Mouse (Mus musculus) spleen, postnatal 36 days (tissue): Measurements from ENCODE around the gene Ano1.

ENCODE experiments used
- DNase-seq, 2 experiments: peaks; one replicate each; pipeline ENCODE4 v3.0.0; 2022; ENCODE audit warnings: low spot score in 2 of 2, mixed read lengths in 1 of 2

The Ano1 gene

DNA sequence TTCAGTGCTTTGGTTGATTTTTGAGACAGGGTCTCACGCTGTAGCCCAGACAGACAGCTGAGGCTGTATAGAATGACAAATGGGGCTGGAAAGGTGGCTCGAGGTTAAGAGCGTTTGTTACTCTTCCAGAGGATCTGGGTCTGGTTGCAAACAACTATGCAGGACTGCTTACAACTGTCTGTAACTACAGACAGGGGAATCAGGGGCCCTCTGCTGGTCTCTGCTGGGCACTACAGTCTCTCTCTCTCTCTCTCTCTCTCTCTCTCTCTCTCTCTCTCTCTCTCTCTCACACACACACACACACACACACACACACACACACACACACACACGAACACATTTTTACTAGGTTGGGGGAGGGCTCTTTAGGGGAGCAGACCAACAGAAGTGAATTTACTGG is 168.2 kb downstream of the Ano1 start:
- DNase-seq, result peak; percentile 27 to 29

DNA sequence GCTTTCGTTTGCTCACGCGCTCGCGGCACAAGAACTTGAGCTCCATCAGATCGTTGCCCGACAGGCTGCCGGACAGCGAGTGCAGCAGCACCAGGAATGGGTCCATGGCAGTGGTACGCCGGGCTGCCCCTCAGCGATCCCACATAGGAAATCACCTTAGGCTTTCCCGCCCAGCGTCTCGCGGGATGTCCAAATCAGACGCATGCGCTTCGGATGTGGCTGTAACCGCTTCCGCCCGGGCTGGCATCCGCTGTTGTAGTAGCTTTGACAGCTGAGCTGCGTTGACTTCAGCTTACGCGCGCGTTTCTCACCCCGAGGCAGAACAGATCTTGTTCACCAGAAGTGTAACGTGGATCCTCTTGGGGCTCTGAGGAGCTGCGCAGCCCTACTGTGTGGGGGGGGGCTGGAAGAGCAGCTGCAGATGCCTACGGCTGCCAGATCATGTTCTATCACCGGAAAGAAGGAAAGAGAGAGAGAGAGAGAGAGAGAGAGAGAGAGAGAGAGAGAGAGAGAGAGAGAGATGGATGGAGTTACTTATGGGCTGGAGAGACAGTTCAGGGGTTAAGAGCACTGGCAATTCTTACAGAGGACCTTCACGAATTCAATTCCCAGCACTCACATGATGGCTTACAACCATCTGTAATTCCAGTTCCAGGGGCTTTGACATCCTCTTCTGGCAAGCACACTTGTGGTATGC is 169.3 kb downstream of the Ano1 start, which contains the start of gene Fadd:
Gene Fadd, minus strand, starts transcription at position 180 of the 697 bp plus-strand sequence.
- peak; percentile 92 for DNase-seq

DNA sequence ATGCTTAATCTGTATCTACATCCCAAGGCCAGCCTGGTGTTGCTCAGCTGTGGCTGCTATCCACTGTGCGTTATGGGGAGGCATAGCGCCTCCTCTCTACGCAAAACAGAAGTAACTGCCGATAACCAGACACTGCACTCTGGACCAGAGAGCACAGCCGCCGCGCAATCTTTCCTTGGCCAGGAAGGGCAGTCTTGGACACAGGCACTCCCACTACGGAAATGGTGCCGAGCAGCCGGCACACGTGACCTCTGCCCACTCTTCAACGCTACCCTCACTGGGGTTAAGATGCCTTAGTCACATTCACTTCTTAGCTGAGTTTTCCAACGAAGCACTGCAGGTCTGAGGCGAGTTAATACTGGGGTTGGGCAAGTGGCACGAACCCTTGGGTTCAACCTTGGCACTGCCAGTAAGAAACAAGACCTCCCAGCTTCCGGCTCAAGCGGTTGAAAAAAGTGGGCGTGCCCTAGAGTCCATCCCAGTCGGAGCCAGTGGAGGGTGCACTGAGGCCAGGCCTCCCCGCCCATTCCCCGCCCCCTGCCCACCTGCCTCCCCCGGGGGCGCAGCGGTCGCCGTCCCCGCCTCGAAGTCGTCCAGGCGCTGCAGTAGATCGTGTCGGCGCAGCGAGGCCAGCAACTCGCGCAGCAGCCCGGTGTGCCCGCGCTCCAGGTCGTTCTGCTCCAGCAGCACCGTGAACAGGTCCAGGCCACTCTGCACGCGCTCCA is 170.1 kb downstream of the Ano1 start:
- peak; percentile 82 to 86 for DNase-seq

DNA sequence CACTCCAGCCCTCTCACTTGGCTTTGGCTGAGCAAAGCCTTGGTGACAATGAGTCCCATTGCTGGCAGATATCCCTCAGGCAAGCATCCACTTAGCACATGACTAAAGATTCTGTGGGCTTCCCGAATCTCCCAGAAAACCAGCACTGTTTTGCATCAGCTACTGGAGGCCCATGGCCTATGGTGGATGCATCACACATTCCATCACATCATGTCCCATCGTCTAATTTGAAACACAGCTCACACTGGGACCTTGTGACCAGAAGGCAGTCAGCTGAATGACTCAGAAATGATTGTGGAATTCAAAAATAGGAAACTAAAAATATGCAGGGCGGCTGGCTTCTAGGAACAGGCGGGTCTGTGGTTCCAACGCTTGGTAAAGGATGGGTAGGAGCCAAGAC is 173.9 kb downstream of the Ano1 start:
- no peak for DNase-seq

DNA sequence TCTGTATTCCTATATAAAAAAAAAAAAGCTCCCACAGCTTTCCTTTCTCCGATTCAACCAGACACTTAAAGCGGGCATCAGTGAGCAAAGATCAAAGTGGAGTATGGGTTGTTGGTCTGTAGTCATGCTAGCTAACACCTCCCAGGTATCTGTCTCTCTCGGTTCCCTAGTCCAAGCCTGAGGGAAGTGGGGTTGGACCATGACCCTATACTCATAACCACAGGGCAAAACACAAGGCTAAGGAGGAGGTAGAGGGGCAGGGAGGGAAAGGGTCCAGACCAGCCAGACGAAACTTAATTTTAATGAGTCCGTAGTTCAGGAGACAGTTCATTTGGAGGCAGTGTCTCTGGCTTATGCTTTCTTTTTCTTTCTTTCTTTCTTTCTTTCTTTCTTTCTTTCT is 179.5 kb downstream of the Ano1 start:
- no peak for DNase-seq

DNA sequence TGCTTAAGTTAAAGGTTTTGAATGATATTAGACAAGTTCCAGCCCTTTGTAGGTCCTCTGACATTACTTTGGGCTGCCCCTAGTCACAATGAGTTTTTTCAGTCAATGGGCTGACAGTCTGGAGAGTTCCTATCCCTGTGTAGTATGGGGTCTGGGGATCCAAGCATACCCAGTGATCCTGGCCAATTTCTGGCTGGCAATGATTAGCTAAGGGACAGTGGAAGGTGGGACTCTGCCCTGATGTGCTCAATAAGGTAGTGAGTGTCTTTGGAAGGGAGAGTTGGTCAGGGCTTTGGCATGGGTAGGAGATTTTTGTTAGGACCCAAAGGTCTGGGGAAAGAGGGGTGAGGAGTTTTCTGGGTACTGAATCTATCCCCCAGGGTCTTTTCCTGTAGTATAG is 180.2 kb downstream of the Ano1 start:
- DNase-seq, result no peak

DNA sequence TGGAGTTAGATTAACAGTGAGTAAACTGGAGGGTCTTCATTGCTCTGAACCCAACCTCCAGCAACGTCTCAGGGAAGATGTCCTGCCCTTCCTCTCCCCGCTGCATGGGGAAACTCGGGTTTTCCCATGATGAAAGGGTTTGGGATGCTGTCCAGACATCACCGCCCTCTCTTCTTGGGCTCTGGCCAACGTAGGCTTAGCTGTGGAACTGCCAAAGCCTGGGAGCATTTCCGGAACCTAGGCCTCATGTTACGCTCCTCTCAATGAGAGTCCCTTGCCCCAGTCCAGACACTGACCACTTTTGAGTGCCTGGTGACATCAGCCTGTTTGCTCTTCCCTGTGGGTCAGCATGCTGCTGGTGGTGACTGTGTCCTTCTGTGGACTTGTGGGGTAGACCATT is 182.3 kb downstream of the Ano1 start:
- no peak for DNase-seq

DNA sequence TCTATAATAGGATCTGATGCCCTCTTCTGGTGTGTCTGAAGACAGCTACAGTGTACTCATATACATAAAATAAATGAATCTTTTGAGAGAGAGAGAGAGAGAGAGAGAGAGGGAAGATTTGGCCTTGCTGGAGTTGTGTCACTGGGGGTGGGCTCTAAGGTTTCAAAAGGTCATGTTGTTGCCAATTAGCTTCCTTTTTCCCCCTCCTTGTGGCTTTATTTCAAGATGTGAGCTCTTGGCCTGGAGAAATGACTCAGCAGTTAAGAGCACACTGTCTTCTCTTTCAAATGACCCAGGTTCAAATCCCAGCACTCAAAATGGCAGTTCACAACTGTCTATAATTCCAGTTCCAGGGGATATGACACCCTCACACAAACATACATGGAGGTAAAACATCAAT is 183.7 kb downstream of the Ano1 start:
- no peak for DNase-seq

DNA sequence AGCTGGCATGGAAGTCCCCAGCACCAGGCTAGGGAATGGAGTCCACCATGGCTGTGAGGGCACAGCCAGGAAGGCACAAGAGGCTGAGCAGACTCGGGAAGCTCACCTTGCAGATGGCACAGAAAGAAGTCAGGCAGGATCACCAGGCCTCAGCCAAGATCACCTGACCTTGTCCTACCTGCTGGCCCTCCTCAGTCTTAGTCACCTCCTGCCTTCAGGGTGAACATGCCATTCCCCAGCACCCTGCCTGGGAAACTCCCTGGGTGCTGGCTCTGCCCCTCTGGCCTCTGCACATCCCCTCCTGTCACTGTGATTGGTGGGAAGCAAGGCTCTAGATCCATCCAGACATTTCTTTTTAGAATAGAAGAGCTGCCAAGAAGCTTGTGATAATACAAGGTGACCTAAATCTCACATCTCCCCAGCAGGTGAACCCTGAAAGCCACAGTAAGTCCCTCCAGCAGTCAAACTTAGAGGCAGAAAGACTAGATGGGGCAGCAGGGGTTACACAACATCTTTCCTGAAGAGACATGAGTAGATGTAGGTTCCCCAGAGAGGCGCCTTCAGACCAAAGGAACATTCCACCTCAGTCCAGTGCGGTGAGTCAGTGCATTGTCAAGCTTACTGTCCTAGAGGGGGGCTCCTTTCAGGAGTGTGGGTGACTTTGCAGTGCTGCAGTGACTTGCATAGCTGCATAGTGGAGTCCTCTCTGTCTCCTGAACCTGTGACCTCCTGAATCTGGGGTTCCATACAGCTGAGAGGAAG is 184.7 kb downstream of the Ano1 start:
- no peak for DNase-seq

DNA sequence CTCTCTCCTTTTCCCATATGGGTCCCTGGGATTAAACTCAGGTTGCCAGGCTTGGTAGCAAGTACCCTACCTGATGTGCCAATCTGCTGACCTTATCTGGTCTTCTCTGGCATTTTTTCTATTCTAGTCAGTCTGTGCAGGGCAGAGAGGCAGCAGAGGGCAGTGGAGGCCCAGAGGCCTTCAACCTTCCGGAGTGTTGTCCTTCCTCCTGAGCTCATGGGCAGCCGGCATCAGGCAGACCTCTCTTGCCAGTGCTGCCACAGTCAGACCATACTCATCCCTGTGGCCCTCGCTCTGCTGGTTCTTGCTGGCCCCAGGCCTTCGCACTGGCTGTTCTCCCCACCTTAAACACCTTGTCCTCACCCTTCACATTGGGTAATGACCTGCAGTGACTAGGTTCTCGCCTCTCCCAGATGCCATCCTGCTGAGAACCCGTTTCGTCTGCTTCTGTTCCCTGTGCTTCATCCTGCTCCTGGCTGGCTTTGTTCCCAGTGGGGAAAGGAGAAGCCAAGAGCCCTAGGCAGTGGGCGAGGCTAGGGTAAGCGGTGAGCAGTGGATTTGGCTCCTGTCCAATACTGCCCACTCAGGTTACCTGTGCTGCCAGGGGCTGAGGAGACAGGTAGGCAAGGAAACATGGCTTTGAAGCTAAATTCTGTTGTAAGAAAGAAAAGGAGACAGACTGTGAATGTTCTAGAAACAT is 188.2 kb downstream of the Ano1 start:
- no peak for DNase-seq

DNA sequence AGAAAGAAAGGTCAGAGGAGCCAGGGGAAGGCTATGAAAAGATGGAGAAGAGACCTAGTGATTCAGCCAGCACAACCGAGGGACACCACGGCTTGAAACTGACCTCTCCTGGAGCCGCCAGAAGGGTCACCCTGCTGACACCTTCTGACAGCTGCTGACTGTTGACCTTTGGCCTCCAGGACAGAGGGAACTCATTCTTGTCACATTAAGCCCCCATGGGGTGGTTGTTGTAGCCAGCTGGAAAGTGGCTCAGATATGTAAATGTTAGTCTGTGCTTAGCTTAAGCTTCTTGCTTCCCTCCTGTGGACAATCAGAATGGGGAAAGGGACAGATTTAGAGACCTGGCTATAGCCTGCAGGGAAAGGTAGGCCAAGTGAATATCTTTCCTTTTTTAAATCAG is 189.8 kb downstream of the Ano1 start:
- no peak for DNase-seq

DNA sequence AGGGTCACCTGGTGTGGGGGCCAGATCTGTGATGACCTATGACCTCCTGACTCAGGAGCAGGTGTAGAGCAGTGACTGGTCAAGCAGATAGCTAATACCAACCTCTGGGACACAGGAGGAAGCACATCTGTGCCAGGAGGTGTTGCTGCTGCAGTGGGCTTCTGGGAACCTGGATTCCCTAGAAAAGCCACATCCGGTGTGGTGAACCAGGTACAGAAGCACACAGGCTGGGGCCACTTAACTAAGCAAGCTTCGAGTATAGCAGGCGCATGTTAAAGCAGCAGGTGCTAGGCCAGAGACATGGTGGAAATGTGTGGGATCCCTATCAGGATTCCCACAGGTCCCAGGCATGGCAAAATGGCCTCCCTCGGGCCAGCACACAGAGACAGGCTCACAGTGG is 191.2 kb downstream of the Ano1 start:
- no peak for DNase-seq

DNA sequence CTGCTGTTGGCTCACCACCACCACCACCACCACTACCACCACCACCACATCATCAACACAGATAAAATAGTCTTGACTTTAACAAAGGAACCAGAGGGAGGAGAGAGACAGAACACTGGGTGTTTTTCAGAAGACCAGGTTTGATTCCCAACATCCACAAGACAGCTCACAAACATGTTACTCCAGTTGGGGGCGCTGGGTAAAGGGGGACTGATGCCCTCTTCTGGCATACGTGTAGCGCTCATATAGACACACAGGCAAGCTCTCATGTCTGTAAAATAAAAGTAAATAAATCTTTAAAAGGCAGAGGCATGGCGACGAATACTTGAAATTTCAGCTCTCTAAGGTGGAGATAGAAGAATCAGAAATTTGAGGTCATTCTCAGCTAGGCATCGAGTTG is 193.2 kb downstream of the Ano1 start:
- no peak for DNase-seq

DNA sequence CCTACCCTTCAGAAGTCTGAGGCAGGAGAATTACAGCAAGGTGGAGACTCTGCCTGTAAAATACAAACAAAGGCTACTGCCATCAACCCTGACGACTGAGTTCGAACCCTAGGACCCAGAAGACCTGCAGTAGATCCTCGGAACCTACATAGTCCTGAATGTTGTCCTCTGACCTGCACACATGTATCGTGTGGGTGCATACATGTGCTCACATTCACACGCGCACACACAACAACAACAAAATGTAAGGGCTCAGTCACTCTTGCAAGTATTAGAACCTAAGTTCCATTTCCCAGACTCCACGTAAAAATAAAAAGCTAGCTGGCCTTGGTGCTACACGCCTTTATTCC is 197.7 kb downstream of the Ano1 start:
- no peak for DNase-seq

DNA sequence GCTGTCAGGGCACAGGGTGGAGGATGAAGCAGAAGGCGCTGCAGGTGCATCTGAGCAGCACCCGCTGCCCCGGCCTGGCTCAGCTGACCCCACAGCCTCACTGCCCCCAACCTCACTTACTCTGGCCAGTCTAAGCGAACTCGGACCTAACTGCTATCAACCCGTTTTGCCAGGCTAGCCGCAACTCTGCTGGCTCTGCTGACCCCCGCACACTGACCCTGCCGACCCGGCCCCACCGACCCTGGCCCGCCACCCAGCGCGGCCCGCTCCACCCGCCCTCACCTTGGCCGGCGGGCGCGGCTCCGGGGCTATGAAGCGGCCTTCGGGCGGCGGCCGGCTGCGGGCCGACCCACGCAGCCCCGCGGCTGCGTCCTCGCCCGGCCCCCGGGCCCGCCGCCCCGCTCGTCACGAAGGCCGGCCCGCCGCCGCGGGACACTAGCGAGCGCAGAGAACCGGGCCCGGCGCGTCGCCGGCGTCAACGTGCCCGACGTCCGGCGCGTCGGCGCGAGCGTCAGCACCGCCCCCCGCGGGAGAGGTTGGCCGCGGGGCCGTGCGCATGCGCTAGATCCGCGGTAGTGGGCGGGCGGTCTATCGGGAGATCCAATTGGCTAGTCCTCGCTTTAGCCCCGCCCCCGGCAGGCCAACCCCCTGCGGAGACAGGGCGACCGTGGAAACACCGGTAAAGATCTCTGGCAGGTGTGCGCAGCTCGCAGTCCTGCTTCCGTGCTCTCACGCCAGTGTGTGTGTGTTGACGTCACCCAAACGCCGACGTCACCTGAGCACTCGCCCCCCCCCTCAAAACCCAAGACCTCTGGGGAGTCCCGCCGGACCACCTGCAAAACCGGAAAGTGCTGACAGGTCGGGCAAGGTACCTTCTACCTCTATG is 198.3 kb downstream of the Ano1 start, which contains the start of gene Ppfia1:
Gene Ppfia1, minus strand, starts transcription at position 493 of the 886 bp plus-strand sequence.
- DNase-seq, result peak; percentile 97

DNA sequence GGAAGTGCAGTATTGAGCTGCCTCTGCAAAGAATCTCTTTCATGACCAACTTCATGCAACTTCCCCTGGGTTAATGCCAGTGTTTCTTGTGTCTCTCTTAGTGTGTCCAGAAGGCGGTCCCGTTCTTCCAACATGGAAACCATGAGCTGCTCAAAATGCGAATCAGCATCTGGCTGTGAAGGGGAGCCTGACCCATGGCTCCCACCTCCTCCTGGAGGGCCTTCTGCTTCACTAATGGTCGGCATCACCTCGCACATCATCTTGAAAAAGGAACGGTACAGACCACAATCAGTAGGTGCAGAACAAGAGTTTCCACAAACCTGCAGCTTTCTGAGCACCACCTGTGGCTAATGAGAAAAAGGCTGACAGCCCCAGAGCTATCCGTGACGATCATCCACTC is 199.5 kb downstream of the Ano1 start:
- DNase-seq, result no peak

DNA sequence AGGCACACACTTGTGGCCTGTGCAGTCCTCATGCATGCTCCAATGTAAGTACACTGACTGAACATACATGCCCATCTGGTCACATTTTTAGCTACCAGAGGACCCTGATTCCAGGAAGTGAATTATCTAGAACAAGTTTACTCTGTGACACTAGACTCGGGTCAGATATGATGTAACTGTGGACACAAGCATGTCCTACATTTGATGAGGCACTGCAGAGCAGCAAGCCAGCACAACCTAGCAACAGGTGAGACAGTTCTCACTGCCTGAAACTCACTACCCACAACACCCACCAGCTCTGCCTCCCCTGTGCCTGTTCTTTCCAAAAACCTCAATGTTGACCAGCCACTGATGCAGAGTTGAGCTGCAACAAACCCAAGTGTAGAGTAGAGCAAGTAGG is 201.0 kb downstream of the Ano1 start:
- no peak for DNase-seq

DNA sequence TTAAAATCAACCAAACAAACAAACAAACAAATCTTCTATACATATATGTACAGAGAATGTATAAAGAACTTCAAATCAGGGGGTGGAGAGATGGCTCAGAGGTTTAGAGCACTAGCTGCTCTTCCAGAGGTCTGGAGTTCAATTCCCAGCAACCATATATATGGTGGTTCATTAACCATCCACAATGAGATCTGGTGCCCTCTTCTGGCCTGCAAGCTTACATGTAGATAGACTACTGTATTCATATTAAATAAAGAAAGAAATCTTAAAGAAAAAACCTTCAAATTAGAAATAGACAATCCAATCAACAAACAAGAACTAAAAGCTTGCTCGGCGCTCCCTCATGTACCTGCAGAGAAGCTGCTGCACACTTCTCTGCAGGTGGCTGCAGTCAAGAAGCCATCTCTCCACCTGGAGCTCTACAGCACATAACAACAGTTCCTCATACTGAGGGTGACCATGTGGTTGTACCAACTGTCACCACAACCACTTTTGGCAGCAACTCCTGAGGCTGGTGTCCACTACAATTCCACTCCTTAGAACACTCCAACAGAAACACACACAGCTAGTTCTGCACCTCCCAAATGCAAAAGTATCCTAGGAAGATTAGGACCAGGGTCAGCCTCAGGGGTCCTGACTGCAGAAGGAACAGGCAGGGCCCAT is 201.7 kb downstream of the Ano1 start:
- no peak for DNase-seq

DNA sequence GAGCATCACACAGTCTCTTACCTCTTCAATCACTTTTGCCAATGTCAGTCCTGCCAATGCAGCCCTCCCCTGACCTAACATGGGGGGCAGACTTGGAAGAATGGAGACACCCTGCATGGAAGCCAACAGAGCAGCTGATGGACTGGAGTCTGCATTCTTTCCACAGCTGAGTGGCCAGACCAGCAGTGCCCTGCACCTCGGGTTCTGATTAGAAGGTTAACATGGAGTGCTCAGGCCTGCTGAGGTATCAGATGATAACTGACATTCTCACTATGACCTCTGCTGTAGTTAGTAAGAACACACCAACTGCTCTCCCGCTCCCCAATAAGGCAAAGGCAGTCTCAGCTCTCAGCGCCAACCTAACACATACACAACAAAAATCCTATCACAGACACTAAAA is 206.5 kb downstream of the Ano1 start:
- no peak for DNase-seq

DNA sequence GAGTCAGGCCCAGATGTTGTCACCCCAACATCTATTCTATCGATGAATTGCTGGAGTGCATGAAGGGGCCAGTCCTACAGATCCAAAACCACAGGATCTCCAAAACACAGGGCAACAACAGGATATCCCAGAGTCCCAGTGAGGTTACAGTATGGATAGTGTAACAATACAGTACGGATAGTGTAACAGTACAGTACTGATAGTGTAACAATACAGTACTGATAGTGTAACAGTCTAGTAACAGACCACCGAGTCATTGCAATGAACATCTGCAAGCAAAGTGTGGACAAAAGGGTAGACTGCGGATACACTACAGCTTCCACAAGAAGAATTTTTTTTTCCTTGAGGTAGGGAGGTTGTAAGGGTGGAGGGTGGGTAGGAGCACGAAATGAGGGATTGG is 210.4 kb downstream of the Ano1 start:
- no peak for DNase-seq

DNA sequence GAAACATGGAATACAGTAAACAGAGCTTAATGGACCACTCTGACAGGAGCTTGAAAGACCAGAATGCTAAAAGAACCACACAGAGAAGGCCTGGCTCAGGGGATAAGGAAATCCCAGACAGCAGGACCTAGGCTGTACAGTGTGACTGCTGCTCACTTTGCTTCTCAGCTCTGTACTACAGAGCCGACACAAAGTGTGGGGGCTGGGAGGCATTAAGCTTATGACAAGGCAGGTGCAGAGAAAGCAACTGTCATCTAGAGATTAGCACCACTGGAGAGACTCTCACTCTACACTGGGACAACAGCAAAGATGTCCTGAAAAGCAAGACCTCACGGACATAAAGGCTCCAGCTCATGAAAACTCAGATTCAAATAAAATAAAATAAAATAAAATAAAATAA is 212.6 kb downstream of the Ano1 start:
- DNase-seq, result no peak
